Mouse (Mus musculus) bone marrow macrophage, adult 2 months (primary cell): ENCODE data around the gene Fam213a. TPM values are rescaled to one million over a fixed set of nuclear protein-coding genes. Genes with fewer than 3 reads are reported as not detected.

ENCODE experiments used
- H3K27ac ChIP-seq: 2 replicates; pipeline ENCODE4 v1.5.1; 2012; ENCODE audit warnings: low read depth, low read length; ENCODE audit not compliant: insufficient read depth
- H3K4me1 ChIP-seq: 2 replicates; pipeline ENCODE4 v1.6.1; 2012; ENCODE audit warnings: low read length; ENCODE audit not compliant: control insufficient read depth, insufficient read depth
- H3K4me3 ChIP-seq: 2 replicates; pipeline ENCODE4 v1.5.1; 2012; ENCODE audit warnings: mild to moderate bottlenecking, low read length, moderate library complexity; ENCODE audit not compliant: insufficient read depth
- CTCF ChIP-seq: IDR thresholded peaks from 2 replicates; pipeline ENCODE4 v1.5.1; 2012; ENCODE audit warnings: low read depth, mild to moderate bottlenecking, low read length, moderate library complexity
- POLR2A ChIP-seq: IDR thresholded peaks from 2 replicates; pipeline ENCODE4 v1.6.1; 2012; ENCODE audit warnings: mild to moderate bottlenecking, low read depth, low read length, borderline replicate concordance
- polyA plus RNA-seq: library from polyadenylated mRNA; stranded (reverse); fragments of >200 nt; gene quantifications from 2 replicates; pipeline ENCODE4 v1.2.4, GENCODE M21; 2012; ENCODE audit not compliant: missing spikeins, insufficient read depth, insufficient read length

The Fam213a gene
- polyA plus RNA-seq, 1 experiment: 29.1 TPM

GRCm38 (mm10) chr14:41025594-41026284 is 12.2 kb upstream of the Fam213a start:
- H3K4me1 ChIP-seq: peaks cover 2% of the 10 kb centered on the region; the same call in 1 of the 2 replicates
- H3K27ac ChIP-seq: no peak overlapping the region
- no peak overlapping the region for H3K4me3 ChIP-seq
- TF ChIP-seq POLR2A (no peak), CTCF (no peak)

- no peak for TF ChIP-seq CTCF
- TF ChIP-seq POLR2A: no peak
These were observed 11.5 kb upstream of the Fam213a start for GRCm38 (mm10) chr14:41025087-41025486.

GRCm38 (mm10) chr14:41021246-41021645 is 7.7 kb upstream of the Fam213a start:
- H3K27ac ChIP-seq: no peak overlapping the region
- peaks cover 15% of the 10 kb centered on the region for H3K4me1 ChIP-seq
- TF ChIP-seq POLR2A: no peak
- no peak for TF ChIP-seq CTCF

More at GRCm38 (mm10) chr14:41025087-41025486, 11.5 kb upstream of the Fam213a start:
- H3K27ac ChIP-seq: no peak overlapping the region
- H3K4me1 ChIP-seq: peaks cover 2% of the 10 kb centered on the region; the same call in 1 of the 2 replicates
- H3K4me3 ChIP-seq: no peak overlapping the region

GRCm38 (mm10) chr14:41017460-41017859 is 3.9 kb upstream of the Fam213a start:
- Histone ChIP-seq H3K4me1 (peaks cover 23% of the 10 kb centered on the region), H3K4me3 (no peak overlapping the region), H3K27ac (peak overlapping the region; percentile 27)
- TF ChIP-seq POLR2A (no peak), CTCF (no peak)

More at GRCm38 (mm10) chr14:41021246-41021645, 7.7 kb upstream of the Fam213a start:
- no peak overlapping the region for H3K4me3 ChIP-seq

GRCm38 (mm10) chr14:41014701-41015240 is 1.2 kb upstream of the Fam213a start:
- Histone ChIP-seq H3K4me1 (peaks cover 20% of the 10 kb centered on the region), H3K4me3 (no peak overlapping the region), H3K27ac (no peak overlapping the region)
- no peak for TF ChIP-seq POLR2A
- TF ChIP-seq CTCF: no peak

GRCm38 (mm10) chr14:41013143-41013542 is 445 bp downstream of the Fam213a start:
- Histone ChIP-seq H3K4me3 (peak overlapping the region; percentile 60), H3K4me1 (peaks cover 20% of the 10 kb centered on the region), H3K27ac (no peak overlapping the region)
- TF ChIP-seq POLR2A (no peak), CTCF (no peak)

- Histone ChIP-seq H3K27ac (no peak overlapping the region), H3K4me3 (no peak overlapping the region), H3K4me1 (peaks cover 13% of the 10 kb centered on the region)
- TF ChIP-seq POLR2A (no peak), CTCF (no peak)
These were observed 1.7 kb downstream of the Fam213a start for GRCm38 (mm10) chr14:41011916-41012315.

- H3K4me3 ChIP-seq: no peak overlapping the region
- no peak overlapping the region for H3K27ac ChIP-seq
- no peak for TF ChIP-seq CTCF
- no peak for TF ChIP-seq POLR2A
- H3K4me1 ChIP-seq: peaks cover 16% of the 10 kb centered on the region
These were observed 5.5 kb downstream of the Fam213a start for GRCm38 (mm10) chr14:41008138-41008537.

GRCm38 (mm10) chr14:41007641-41008040 is 5.9 kb downstream of the Fam213a start:
- Histone ChIP-seq H3K4me1 (peaks cover 16% of the 10 kb centered on the region), H3K4me3 (no peak overlapping the region), H3K27ac (no peak overlapping the region)
- TF ChIP-seq POLR2A (no peak), CTCF (no peak)

GRCm38 (mm10) chr14:41006899-41007298 is 6.7 kb downstream of the Fam213a start:
- Histone ChIP-seq H3K4me1 (peaks cover 16% of the 10 kb centered on the region), H3K4me3 (no peak overlapping the region), H3K27ac (no peak overlapping the region)
- TF ChIP-seq POLR2A (no peak), CTCF (no peak)

GRCm38 (mm10) chr14:41006263-41006662 is 7.3 kb downstream of the Fam213a start:
- peaks cover 16% of the 10 kb centered on the region for H3K4me1 ChIP-seq
- no peak overlapping the region for H3K27ac ChIP-seq
- H3K4me3 ChIP-seq: no peak overlapping the region
- TF ChIP-seq POLR2A (no peak), CTCF (no peak)
